Mouse (Mus musculus): ENCODE data around the gene Zfp575. TPM values are rescaled to one million over a fixed set of nuclear protein-coding genes. Genes with fewer than 3 reads are reported as not detected.
A peak's percentile ranks its signal among the peaks of the same experiment; 100 is the strongest.

Zfp575 gene
- polyA plus RNA-seq, 1 experiment from 2014 or later = 5.9 TPM

GRCm38 (mm10) chr7:24555786-24556185, 31.7 kb downstream of the Zfp575 start:
- H3K9ac ChIP-seq = no peak overlapping the region
- no peaks in the 10 kb centered on the region for H3K27me3 ChIP-seq
- WGBS = 89% methylated on average over 10 of the region's 10 CpGs
- no peak for ATAC-seq (ENCODE audit: insufficient number of reproducible peaks, insufficient read depth, low FRiP score, low TSS enrichment)
- H3K27ac ChIP-seq = no peak overlapping the region
- H3K4me2 ChIP-seq (replicated peaks) = no peak overlapping the region
- H3K4me1 ChIP-seq = no peaks in the 10 kb centered on the region
- no peaks in the 10 kb centered on the region for H3K9me3 ChIP-seq
- H3K4me3 ChIP-seq = no peak overlapping the region
- H3K36me3 ChIP-seq = peaks cover 71% of the 10 kb centered on the region

DNA sequence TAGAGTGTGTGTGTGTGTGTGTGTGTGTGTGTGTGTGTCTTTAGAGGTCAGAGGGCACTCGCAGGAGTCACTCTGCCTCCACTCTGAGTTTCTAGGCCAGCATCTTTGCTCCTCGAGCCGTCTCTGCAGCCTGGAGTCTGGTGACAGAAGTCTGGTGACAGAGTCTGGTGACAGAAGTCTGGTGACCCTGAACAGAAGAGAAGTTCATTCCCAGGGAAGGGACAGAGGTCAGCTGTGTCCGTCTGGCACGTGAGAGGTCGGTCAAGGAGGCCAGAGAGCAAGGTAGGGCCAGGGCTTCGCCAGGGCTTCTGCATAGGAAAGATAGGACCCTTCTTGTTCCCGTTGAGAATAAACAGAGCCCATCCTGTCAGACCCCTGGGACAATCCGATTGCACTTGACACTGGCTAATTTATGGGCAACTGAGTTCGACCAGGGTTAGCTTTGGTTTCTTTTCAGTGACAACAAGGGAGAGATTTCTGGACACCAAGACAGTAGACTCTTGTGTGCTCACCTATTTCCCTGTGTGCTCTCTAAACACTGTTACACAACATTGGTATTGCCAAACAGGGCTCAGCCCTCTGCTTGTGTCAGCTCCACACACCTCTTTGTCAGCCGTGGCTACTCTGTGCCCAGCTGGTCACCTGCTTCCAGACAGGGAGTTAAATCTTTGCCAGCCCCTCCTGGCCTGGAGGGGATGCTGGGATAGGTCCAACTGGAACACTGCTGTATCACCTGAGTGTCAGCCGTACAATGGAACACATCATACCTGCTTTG, 35.3 kb downstream of the Zfp575 start:
- no peaks in the 10 kb centered on the region for H3K9me3 ChIP-seq
- ATAC-seq (ENCODE audit: insufficient number of reproducible peaks, insufficient read depth, low FRiP score, low TSS enrichment) = no peak

GRCm38 (mm10) chr7:24547534-24548036, 39.9 kb downstream of the Zfp575 start:
- Histone ChIP-seq H3K9me3 (no peaks in the 10 kb centered on the region), H3K36me3 (peaks cover 42% of the 10 kb centered on the region), H3K27me3 (no peaks in the 10 kb centered on the region), H3K4me2 (replicated peaks) (peak overlapping the region; percentile 83), H3K4me1 (peaks cover 11% of the 10 kb centered on the region), H3K27ac (peak overlapping the region; percentile 70; the same call in 1 of the 2 replicates), H3K9ac (peak overlapping the region; percentile 72), H3K4me3 (peak overlapping the region; percentile 80)
- ATAC-seq (ENCODE audit: insufficient number of reproducible peaks, insufficient read depth, low FRiP score, low TSS enrichment) = no peak
- 31% methylated on average over 13 of the region's 13 CpGs for WGBS

More for the DNA sequence above, 35.3 kb downstream of the Zfp575 start:
- no peak overlapping the region for H3K4me2 ChIP-seq (replicated peaks)
- H3K27ac ChIP-seq = no peak overlapping the region
- 89% methylated on average over 12 of the region's 12 CpGs for WGBS
- H3K4me1 ChIP-seq = peaks cover 6% of the 10 kb centered on the region
- H3K4me3 ChIP-seq = no peak overlapping the region
- H3K36me3 ChIP-seq = peaks cover 75% of the 10 kb centered on the region
- H3K27me3 ChIP-seq = no peaks in the 10 kb centered on the region
- no peak overlapping the region for H3K9ac ChIP-seq

- 1% methylated on average over 57 of the region's 57 CpGs for WGBS
- H3K36me3 ChIP-seq = peaks cover 34% of the 10 kb centered on the region
Measured at GRCm38 (mm10) chr7:24546634-24547389, 40.6 kb downstream of the Zfp575 start.

GRCm38 (mm10) chr7:24546068-24546614, 41.3 kb downstream of the Zfp575 start, which contains the start of the genes Pinlyp and Xrcc1:
Gene Pinlyp (minus strand): TSS chr7:24546118.
Gene Xrcc1 (plus strand): TSS chr7:24546289.
- H3K9me3 ChIP-seq = no peaks in the 10 kb centered on the region
- peak within 1 kb of the TSS; percentile 83 for H3K4me2 ChIP-seq (replicated peaks)
- WGBS = 34% methylated on average over 13 of the region's 13 CpGs
- ATAC-seq (ENCODE audit: insufficient number of reproducible peaks, insufficient read depth, low FRiP score, low TSS enrichment) = no peak
- H3K27me3 ChIP-seq = no peaks in the 10 kb centered on the region
- H3K9ac ChIP-seq = peak within 1 kb of the TSS; percentile 72
- H3K4me1 ChIP-seq = peaks cover 11% of the 10 kb centered on the region
- H3K36me3 ChIP-seq = peaks cover 30% of the 10 kb centered on the region
- peak within 1 kb of the TSS; percentile 80 for H3K4me3 ChIP-seq
- H3K27ac ChIP-seq = peak within 1 kb of the TSS; percentile 80

More at GRCm38 (mm10) chr7:24546634-24547389, 40.6 kb downstream of the Zfp575 start:
- Histone ChIP-seq H3K9ac (peak overlapping the region; percentile 72), H3K4me1 (peaks cover 11% of the 10 kb centered on the region), H3K4me3 (peak overlapping the region; percentile 80), H3K9me3 (no peaks in the 10 kb centered on the region), H3K27me3 (no peaks in the 10 kb centered on the region), H3K4me2 (replicated peaks) (peak overlapping the region; percentile 83), H3K27ac (peak overlapping the region; percentile 80)
- peak; percentile 97 for ATAC-seq (ENCODE audit: insufficient number of reproducible peaks, insufficient read depth, low FRiP score, low TSS enrichment)

GRCm38 (mm10) chr7:24544506-24544905, 42.9 kb downstream of the Zfp575 start:
- no peak overlapping the region for H3K4me3 ChIP-seq
- no peak for ATAC-seq (ENCODE audit: insufficient number of reproducible peaks, insufficient read depth, low FRiP score, low TSS enrichment)
- no peak overlapping the region for H3K27ac ChIP-seq
- no peaks in the 10 kb centered on the region for H3K9me3 ChIP-seq
- H3K4me1 ChIP-seq = peaks cover 11% of the 10 kb centered on the region
- no peaks in the 10 kb centered on the region for H3K27me3 ChIP-seq
- 75% methylated on average over 2 of the region's 2 CpGs for WGBS
- no peak overlapping the region for H3K9ac ChIP-seq
- H3K4me2 ChIP-seq (replicated peaks) = no peak overlapping the region
- H3K36me3 ChIP-seq = peaks cover 15% of the 10 kb centered on the region

DNA sequence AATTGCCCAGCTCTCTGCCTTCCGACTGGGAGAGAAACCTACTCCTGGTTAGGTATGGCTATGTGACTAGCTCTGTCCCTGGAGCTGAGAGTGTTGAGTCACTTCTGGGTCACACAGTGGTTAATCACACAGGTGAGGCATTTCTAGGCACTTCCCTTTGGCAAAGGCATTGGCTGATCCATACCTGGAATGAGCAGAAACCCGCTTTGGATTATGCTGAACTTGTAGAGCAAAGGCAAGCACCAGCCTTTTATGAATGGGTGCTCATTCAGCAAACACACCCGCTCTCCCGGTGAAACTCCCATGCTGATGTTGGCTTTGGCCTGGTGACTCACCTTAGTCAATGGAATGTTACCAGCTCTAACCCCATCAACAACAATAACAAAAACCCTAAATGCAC, 47.8 kb downstream of the Zfp575 start:
- Histone ChIP-seq H3K36me3 (peaks cover 18% of the 10 kb centered on the region), H3K27me3 (no peaks in the 10 kb centered on the region), H3K4me3 (no peak overlapping the region), H3K4me2 (replicated peaks) (no peak overlapping the region), H3K9me3 (0 out of 2 replicates have a peak, but pooled peaks cover 5% of the 10 kb centered on the region), H3K27ac (no peak overlapping the region), H3K4me1 (no peaks in the 10 kb centered on the region), H3K9ac (no peak overlapping the region)
- WGBS = 93% methylated on average over 4 of the region's 4 CpGs
- ATAC-seq (ENCODE audit: insufficient number of reproducible peaks, insufficient read depth, low FRiP score, low TSS enrichment) = no peak

- H3K4me1 ChIP-seq = peaks cover 6% of the 10 kb centered on the region
- no peak overlapping the region for H3K9ac ChIP-seq
- peaks cover 6% of the 10 kb centered on the region for H3K27me3 ChIP-seq
- no peak overlapping the region for H3K4me3 ChIP-seq
- no peak overlapping the region for H3K27ac ChIP-seq
- peaks cover 27% of the 10 kb centered on the region for H3K36me3 ChIP-seq
- 78% methylated on average over 5 of the region's 5 CpGs for WGBS
- no peak for ATAC-seq (ENCODE audit: insufficient number of reproducible peaks, insufficient read depth, low FRiP score, low TSS enrichment)
- H3K9me3 ChIP-seq = 0 out of 2 replicates have a peak, but pooled peaks cover 5% of the 10 kb centered on the region
- H3K4me2 ChIP-seq (replicated peaks) = no peak overlapping the region
Measured at GRCm38 (mm10) chr7:24538701-24539100, 48.7 kb downstream of the Zfp575 start.

- H3K9ac ChIP-seq = no peak overlapping the region
- no peak overlapping the region for H3K27ac ChIP-seq
- peaks cover 32% of the 10 kb centered on the region for H3K36me3 ChIP-seq
- 51% methylated on average over 5 of the region's 5 CpGs for WGBS
- no peak for ATAC-seq (ENCODE audit: insufficient number of reproducible peaks, insufficient read depth, low FRiP score, low TSS enrichment)
- H3K27me3 ChIP-seq = peaks cover 11% of the 10 kb centered on the region
- no peak overlapping the region for H3K4me2 ChIP-seq (replicated peaks)
- 0 out of 2 replicates have a peak, but pooled peaks cover 5% of the 10 kb centered on the region for H3K9me3 ChIP-seq
- H3K4me3 ChIP-seq = no peak overlapping the region
- H3K4me1 ChIP-seq = peaks cover 12% of the 10 kb centered on the region
Measured at GRCm38 (mm10) chr7:24538154-24538553, 49.3 kb downstream of the Zfp575 start.

- Histone ChIP-seq H3K27me3 (peaks cover 12% of the 10 kb centered on the region), H3K36me3 (peaks cover 34% of the 10 kb centered on the region), H3K4me3 (no peak overlapping the region), H3K4me2 (replicated peaks) (no peak overlapping the region), H3K9ac (no peak overlapping the region), H3K4me1 (peaks cover 13% of the 10 kb centered on the region), H3K9me3 (0 out of 2 replicates have a peak, but pooled peaks cover 5% of the 10 kb centered on the region), H3K27ac (no peak overlapping the region)
- 86% methylated on average over 5 of the region's 5 CpGs for WGBS
- no peak for ATAC-seq (ENCODE audit: insufficient number of reproducible peaks, insufficient read depth, low FRiP score, low TSS enrichment)
Measured at GRCm38 (mm10) chr7:24537591-24537990, 49.9 kb downstream of the Zfp575 start.

- H3K9ac ChIP-seq = no peak overlapping the region
- 79% methylated on average over 4 of the region's 4 CpGs for WGBS
- peaks cover 12% of the 10 kb centered on the region for H3K27me3 ChIP-seq
- peaks cover 34% of the 10 kb centered on the region for H3K36me3 ChIP-seq
- H3K4me3 ChIP-seq = no peak overlapping the region
- no peak overlapping the region for H3K27ac ChIP-seq
- H3K4me1 ChIP-seq = peaks cover 18% of the 10 kb centered on the region
- H3K9me3 ChIP-seq = 0 out of 2 replicates have a peak, but pooled peaks cover 5% of the 10 kb centered on the region
- H3K4me2 ChIP-seq (replicated peaks) = no peak overlapping the region
- no peak for ATAC-seq (ENCODE audit: insufficient number of reproducible peaks, insufficient read depth, low FRiP score, low TSS enrichment)
Measured at GRCm38 (mm10) chr7:24537081-24537480, 50.4 kb downstream of the Zfp575 start.

Data from embryonic facial prominence, embryonic 12.5 days (tissue).